Mouse (Mus musculus) hindbrain, postnatal 0 days (tissue): ENCODE results near the gene Epas1. TPM values are rescaled to one million over a fixed set of nuclear protein-coding genes. Genes with fewer than 3 reads are reported as not detected.
A peak's percentile ranks its signal among the peaks of the same experiment; 100 is the strongest.

Experiments
- ATAC-seq: fragments of 200-750 bp; cut with Nextera tagmentation; 2 replicates; pipeline ENCODE4 v1.8.0; 2017; ENCODE audit warnings: mild to moderate bottlenecking, moderate TSS enrichment, moderate library complexity
- DNase-seq: peaks from one replicate; pipeline ENCODE4 v3.0.0-alpha.2; 2015; ENCODE audit warnings: low spot score
- H3K27ac ChIP-seq: fragments of 300-500 bp; sonication (generic); 2 replicates; pipeline ENCODE4 v1.5.1; 2014; ENCODE audit warnings: mild to moderate bottlenecking
- H3K27me3 ChIP-seq: fragments of 300-500 bp; sonication (generic); 2 replicates; pipeline ENCODE4 v1.6.1; 2014; ENCODE audit warnings: low read length, mixed read lengths; ENCODE audit not compliant: insufficient read depth
- H3K36me3 ChIP-seq: fragments of 300-500 bp; sonication (generic); 2 replicates; pipeline ENCODE4 v1.6.1; 2014; ENCODE audit warnings: low read length, mixed read lengths; ENCODE audit not compliant: insufficient read depth
- H3K4me1 ChIP-seq: fragments of 300-500 bp; sonication (generic); 2 replicates; pipeline ENCODE4 v1.6.1; 2014; ENCODE audit warnings: antibody characterized with exemption, low read length, mixed read lengths; ENCODE audit not compliant: insufficient read depth
- H3K4me2 ChIP-seq: fragments of 300-500 bp; sonication (generic); 2 replicates; pipeline ENCODE4 v1.6.1; 2014; ENCODE audit warnings: low read depth, mild to moderate bottlenecking, low read length, moderate library complexity, mixed read lengths
- H3K4me3 ChIP-seq: fragments of 300-500 bp; sonication (generic); 2 replicates; pipeline ENCODE4 v1.5.1; 2014; ENCODE audit warnings: low read length
- H3K9ac ChIP-seq: fragments of 300-500 bp; sonication (generic); replicated peaks from 2 replicates; pipeline ENCODE4 v1.6.1; 2014; ENCODE audit warnings: mild to moderate bottlenecking, low read length, moderate library complexity, mixed read lengths
- H3K9me3 ChIP-seq: fragments of 300-500 bp; sonication (generic); 2 replicates; pipeline ENCODE4 v1.6.1; 2016; ENCODE audit warnings: low read length, mixed read lengths
- CTCF ChIP-seq: IDR thresholded peaks from 2 replicates; pipeline ENCODE4 v1.5.1; 2016; ENCODE audit warnings: antibody characterized with exemption, control low read depth, low read depth
- WGBS: fragments of 180-500 bp; shearing (Covaris S2); extraction: QIAGEN DNeasy Blood & Tissue Kit; methylation state at CpG from one replicate; pipeline ENCODE4 v1.1.7; 2014; 5-methylcytosine and 5-hydroxymethylcytosine counted together
- polyA plus RNA-seq: library from polyadenylated mRNA; unstranded; fragments of >200 nt; fragmentation: Nextera tagmentation; extraction: Ambion mirVana; gene quantifications from 2 replicates; pipeline ENCODE4 v1.2.1, GENCODE M21; 2015
- total RNA-seq: library from RNA; depleted of rRNA; stranded (reverse); fragments of >200 nt; gene quantifications from 2 replicates; pipeline ENCODE4 v1.2.3, GENCODE M21; 2014; rRNA removed

The Epas1 gene
- 16.7 and 18.1 TPM in 2 replicates for total RNA-seq
- 5.3 and 5.6 TPM in 2 replicates for polyA plus RNA-seq

GRCm38 (mm10) chr17:86753130-86753821 is at the start of gene Epas1:
TSS of gene Epas1 (plus strand) at chr17:86753700.
- Histone ChIP-seq H3K4me2 (peak within 1 kb of the TSS; percentile 88), H3K27me3 (peaks cover 28% of the 10 kb centered on the region), H3K36me3 (no peaks in the 10 kb centered on the region), H3K4me3 (peak within 1 kb of the TSS; percentile 37), H3K4me1 (no peaks in the 10 kb centered on the region), H3K9ac (peak within 1 kb of the TSS; percentile 19; the same call in 1 of the 2 replicates), H3K27ac (0 out of 2 replicates have a peak within 1 kb of the TSS, but pooled peaks have one; percentile 41), H3K9me3 (no peaks in the 10 kb centered on the region)
- TF ChIP-seq CTCF = no peak
- DNase-seq (peak; percentile 71), ATAC-seq (peak; percentile 92)
- under 1% methylated on average over 54 of the region's 60 CpGs for WGBS

GRCm38 (mm10) chr17:86705236-86705635 is 48.3 kb upstream of the Epas1 start:
- no peak overlapping the region for H3K4me2 ChIP-seq
- H3K9me3 ChIP-seq = no peaks in the 10 kb centered on the region
- TF ChIP-seq CTCF = no peak
- DNase-seq (no peak), ATAC-seq (no peak)
- no peaks in the 10 kb centered on the region for H3K27me3 ChIP-seq
- 83% methylated on average over 3 of the region's 3 CpGs for WGBS
- H3K4me3 ChIP-seq = no peak overlapping the region
- no peaks in the 10 kb centered on the region for H3K4me1 ChIP-seq
- H3K9ac ChIP-seq = no peak overlapping the region
- H3K27ac ChIP-seq = no peak overlapping the region
- H3K36me3 ChIP-seq = no peaks in the 10 kb centered on the region

- Histone ChIP-seq H3K9ac (no peak overlapping the region), H3K27ac (no peak overlapping the region), H3K4me2 (no peak overlapping the region), H3K4me3 (no peak overlapping the region), H3K27me3 (no peaks in the 10 kb centered on the region), H3K9me3 (no peaks in the 10 kb centered on the region), H3K4me1 (no peaks in the 10 kb centered on the region), H3K36me3 (no peaks in the 10 kb centered on the region)
- ATAC-seq = no peak
- no peak for DNase-seq
- TF ChIP-seq CTCF = no peak
- 80% methylated on average over 1 of the region's 1 CpGs for WGBS
Measured at GRCm38 (mm10) chr17:86706467-86706866, 47.0 kb upstream of the Epas1 start.

DNA sequence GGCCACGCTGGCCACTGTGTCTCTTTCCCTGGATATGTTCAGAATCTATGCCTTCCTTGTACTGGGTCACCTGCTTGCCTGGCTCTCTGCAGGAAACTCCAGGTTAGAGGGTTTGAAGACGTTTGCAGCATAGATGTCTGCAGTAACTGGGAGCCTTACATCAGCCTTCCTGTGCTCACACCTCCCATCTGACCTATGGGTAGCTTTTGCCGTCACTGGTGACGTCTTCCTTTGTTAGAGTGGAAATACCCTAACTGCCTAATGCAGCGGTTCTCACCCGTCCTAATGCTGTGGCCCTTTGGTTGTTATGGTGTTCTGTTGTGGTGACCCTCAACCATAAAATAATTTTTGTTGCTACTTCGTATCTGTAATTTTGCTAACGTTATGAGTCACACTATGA is 43.7 kb upstream of the Epas1 start:
- H3K27me3 ChIP-seq = no peaks in the 10 kb centered on the region
- no peaks in the 10 kb centered on the region for H3K9me3 ChIP-seq
- no peaks in the 10 kb centered on the region for H3K36me3 ChIP-seq
- no peak overlapping the region for H3K27ac ChIP-seq
- no peak overlapping the region for H3K4me3 ChIP-seq
- TF ChIP-seq CTCF = no peak
- no peaks in the 10 kb centered on the region for H3K4me1 ChIP-seq
- no peak for DNase-seq
- no peak overlapping the region for H3K9ac ChIP-seq
- H3K4me2 ChIP-seq = no peak overlapping the region
- no peak for ATAC-seq
- 75% methylated on average over 8 of the region's 8 CpGs for WGBS

GRCm38 (mm10) chr17:86710379-86710778 is 43.1 kb upstream of the Epas1 start:
- no peak overlapping the region for H3K4me3 ChIP-seq
- WGBS = 80% methylated on average over 8 of the region's 8 CpGs

DNA sequence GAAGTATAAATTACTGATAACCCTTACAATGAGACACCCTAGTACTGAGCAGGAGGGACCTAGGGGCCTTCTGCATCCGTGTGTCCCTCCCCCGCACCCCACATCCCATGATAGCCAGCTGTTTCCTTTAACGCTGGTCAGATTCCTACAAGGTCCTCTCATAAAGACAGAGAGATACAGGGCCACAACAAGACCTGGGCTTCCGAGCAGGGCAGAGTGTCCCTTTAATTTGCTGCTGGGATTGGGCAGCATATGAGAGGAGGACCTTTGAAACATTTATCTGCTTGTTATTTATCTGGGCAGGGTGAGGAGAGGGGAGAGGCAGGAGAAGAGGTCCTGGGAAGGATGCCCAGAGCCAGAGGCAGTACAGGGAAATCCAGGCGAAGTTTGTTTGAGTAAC is 41.6 kb upstream of the Epas1 start:
- ATAC-seq (no peak), DNase-seq (no peak)
- 75% methylated on average over 5 of the region's 5 CpGs for WGBS
- H3K27ac ChIP-seq = no peak overlapping the region
- H3K4me1 ChIP-seq = no peaks in the 10 kb centered on the region
- H3K27me3 ChIP-seq = no peaks in the 10 kb centered on the region
- no peak overlapping the region for H3K9ac ChIP-seq
- no peaks in the 10 kb centered on the region for H3K36me3 ChIP-seq
- TF ChIP-seq CTCF = no peak
- H3K9me3 ChIP-seq = no peaks in the 10 kb centered on the region
- no peak overlapping the region for H3K4me2 ChIP-seq
- no peak overlapping the region for H3K4me3 ChIP-seq

More at GRCm38 (mm10) chr17:86710379-86710778, 43.1 kb upstream of the Epas1 start:
- Histone ChIP-seq H3K9me3 (no peaks in the 10 kb centered on the region), H3K9ac (no peak overlapping the region), H3K36me3 (no peaks in the 10 kb centered on the region), H3K4me2 (no peak overlapping the region), H3K27me3 (no peaks in the 10 kb centered on the region), H3K4me1 (no peaks in the 10 kb centered on the region), H3K27ac (no peak overlapping the region)
- TF ChIP-seq CTCF = no peak
- no peak for DNase-seq
- ATAC-seq = no peak

DNA sequence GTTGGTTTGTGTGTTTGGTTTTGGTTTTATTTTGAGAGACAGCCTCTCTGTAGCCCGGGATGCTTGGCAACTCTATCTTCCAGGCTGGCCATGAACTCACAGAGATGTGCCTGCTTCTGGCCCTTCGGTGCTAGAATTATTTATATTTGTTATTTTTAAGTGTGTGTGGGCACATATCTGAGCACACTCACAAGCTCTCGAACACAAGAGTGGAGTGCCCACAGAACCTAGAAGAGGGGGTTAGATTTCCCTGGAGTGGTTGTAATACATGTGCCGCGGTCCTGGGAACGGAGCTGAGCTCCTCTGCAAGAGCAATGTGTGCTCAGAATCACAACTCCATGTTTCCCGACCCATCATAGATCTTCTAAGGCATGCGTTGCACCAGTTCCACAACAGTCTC is 40.9 kb upstream of the Epas1 start:
- no peak for TF ChIP-seq CTCF
- no peak overlapping the region for H3K4me3 ChIP-seq
- ATAC-seq (no peak), DNase-seq (no peak)
- H3K4me1 ChIP-seq = no peaks in the 10 kb centered on the region
- H3K9me3 ChIP-seq = no peaks in the 10 kb centered on the region
- no peaks in the 10 kb centered on the region for H3K36me3 ChIP-seq
- no peak overlapping the region for H3K9ac ChIP-seq
- H3K4me2 ChIP-seq = no peak overlapping the region
- WGBS = 89% methylated on average over 8 of the region's 8 CpGs
- H3K27me3 ChIP-seq = no peaks in the 10 kb centered on the region
- no peak overlapping the region for H3K27ac ChIP-seq
